Mouse (Mus musculus) layer of hippocampus, adult 8-10 months (tissue): Measurements from ENCODE around the gene Smim27. TPM values are rescaled to one million over a fixed set of nuclear protein-coding genes. Genes with fewer than 3 reads are reported as not detected.
"Not testable (repeated sequence)": the region's sequence is repeated elsewhere in the genome, so short reads cannot be mapped to it uniquely, and the experiment has no call there.

Source experiments
- DNase-seq, 2 experiments: peaks; one replicate each; pipeline ENCODE4 v3.0.0; 2022; ENCODE audit warnings: low spot score in 2 of 2
- total RNA-seq, 4 experiments: library from RNA; stranded (reverse); gene quantifications; 2 replicates each; pipeline ENCODE4 v1.2.4; 2022

Gene Smim27
- total RNA-seq, 4 experiments from 2014 or later: 11.1 to 27.8 (median 17.2) TPM

GRCm38 (mm10) chr4:40254385-40255103, 14.8 kb upstream of the Smim27 start:
- DNase-seq: no peak

- DNase-seq: no peak
These were observed 5.1 kb upstream of the Smim27 start for GRCm38 (mm10) chr4:40264321-40264720.

GRCm38 (mm10) chr4:40267681-40268080, 1.7 kb upstream of the Smim27 start:
- DNase-seq: no peak

GRCm38 (mm10) chr4:40268204-40268813, 1.1 kb upstream of the Smim27 start:
- peak; percentile 89 to 90 for DNase-seq

GRCm38 (mm10) chr4:40268835-40269234, 544 bp upstream of the Smim27 start:
- DNase-seq: no peak

- peak in 1 of 2 experiments; percentile 21 for DNase-seq
These were observed 9.5 kb downstream of the Smim27 start for GRCm38 (mm10) chr4:40278880-40279275.

- peak; percentile 87 to 89 for DNase-seq
These were observed 10.0 kb downstream of the Smim27 start, which contains the start of gene Ndufb6 for GRCm38 (mm10) chr4:40279276-40279900. Gene Ndufb6 (minus strand): TSS chr4:40279421.

- DNase-seq: peak; percentile 39 to 71
These were observed 16.2 kb downstream of the Smim27 start for GRCm38 (mm10) chr4:40285582-40285981.

- DNase-seq: no peak
These were observed 18.0 kb downstream of the Smim27 start for GRCm38 (mm10) chr4:40287415-40287814.

- DNase-seq: no peak
These were observed 19.7 kb downstream of the Smim27 start for GRCm38 (mm10) chr4:40289046-40289445.

GRCm38 (mm10) chr4:40291511-40291910, 22.1 kb downstream of the Smim27 start:
- DNase-seq: not testable (repeated sequence)

- DNase-seq: no peak
These were observed 29.8 kb downstream of the Smim27 start for GRCm38 (mm10) chr4:40299169-40299568.

GRCm38 (mm10) chr4:40301076-40301789, 31.9 kb downstream of the Smim27 start:
- peak; percentile 63 to 83 for DNase-seq

GRCm38 (mm10) chr4:40302445-40303125, 33.2 kb downstream of the Smim27 start:
- DNase-seq: no peak

- no peak for DNase-seq
These were observed 40.3 kb downstream of the Smim27 start for GRCm38 (mm10) chr4:40309682-40310081.

GRCm38 (mm10) chr4:40310796-40311383, 41.5 kb downstream of the Smim27 start:
- no peak for DNase-seq

- DNase-seq: no peak
These were observed 42.8 kb downstream of the Smim27 start for GRCm38 (mm10) chr4:40312213-40312612.

- no peak for DNase-seq
These were observed 43.6 kb downstream of the Smim27 start for GRCm38 (mm10) chr4:40313026-40313425.

GRCm38 (mm10) chr4:40317404-40317803, 48.0 kb downstream of the Smim27 start:
- DNase-seq: no peak
